Mouse (Mus musculus) gastrocnemius, adult 2 months (tissue): Measurements from ENCODE around the gene Gfpt1. TPM values are rescaled to one million over a fixed set of nuclear protein-coding genes. Genes with fewer than 3 reads are reported as not detected.

Experiments used
- DNase-seq: peaks from one replicate; pipeline ENCODE4 v3.0.0; 2022
- H3K27ac ChIP-seq: fragments of 200-600 bp; 2 replicates; pipeline ENCODE4 v1.8.1; 2022; ENCODE audit warnings: mild to moderate bottlenecking
- H3K4me3 ChIP-seq: fragments of 200-600 bp; 2 replicates; pipeline ENCODE4 v1.8.1; 2022; ENCODE audit warnings: mild to moderate bottlenecking, moderate library complexity
- CTCF ChIP-seq: fragments of 200-600 bp; IDR thresholded peaks from 2 replicates; pipeline ENCODE4 v1.8.1; 2022; ENCODE audit warnings: antibody characterized with exemption, mild to moderate bottlenecking, moderate library complexity
- intact Hi-C: fragments of 180-260 bp; cut with DNase I; formaldehyde crosslinking; loops from one replicate; pipeline ENCODE4 v1.15.1; 2025
- total RNA-seq, 2 experiments: library from RNA; stranded (reverse); gene quantifications; 2 replicates each; pipeline ENCODE4 v1.2.3; 2021

The Gfpt1 gene
- total RNA-seq, 2 experiments from 2014 or later: 31.0 to 35.8 TPM

- no peak for TF ChIP-seq CTCF
- intact Hi-C loops: no loop called here
Observed at GRCm38 (mm10) chr6:87051886-87052425, 9.3 kb downstream of the Gfpt1 start.

GRCm38 (mm10) chr6:87054193-87054592, 11.5 kb downstream of the Gfpt1 start:
- intact Hi-C loops: no loop called here
- TF ChIP-seq CTCF: no peak
- H3K4me3 ChIP-seq: no peak overlapping the region
- DNase-seq: no peak
- no peak overlapping the region for H3K27ac ChIP-seq

More at GRCm38 (mm10) chr6:87051886-87052425, 9.3 kb downstream of the Gfpt1 start:
- DNase-seq: no peak
- H3K4me3 ChIP-seq: no peak overlapping the region
- H3K27ac ChIP-seq: no peak overlapping the region

- intact Hi-C loops: no loop called here
- Histone ChIP-seq H3K4me3 (no peak overlapping the region), H3K27ac (no peak overlapping the region)
- no peak for DNase-seq
- TF ChIP-seq CTCF: peak; percentile 32; the same call in 1 of the 2 replicates
Observed at GRCm38 (mm10) chr6:87059754-87060153, 17.1 kb downstream of the Gfpt1 start.

- intact Hi-C loops: no loop called here
- TF ChIP-seq CTCF: no peak
- no peak for DNase-seq
- H3K27ac ChIP-seq: no peak overlapping the region
- no peak overlapping the region for H3K4me3 ChIP-seq
Observed at GRCm38 (mm10) chr6:87063586-87063985, 20.9 kb downstream of the Gfpt1 start.

GRCm38 (mm10) chr6:87068209-87068608, 25.6 kb downstream of the Gfpt1 start:
- H3K4me3 ChIP-seq: no peak overlapping the region
- DNase-seq: no peak
- intact Hi-C loops: no loop called here
- no peak for TF ChIP-seq CTCF
- H3K27ac ChIP-seq: no peak overlapping the region

- no peak for DNase-seq
- H3K27ac ChIP-seq: peak overlapping the region; percentile 28; the same call in 1 of the 2 replicates
- intact Hi-C loops: no loop called here
- no peak for TF ChIP-seq CTCF
- H3K4me3 ChIP-seq: no peak overlapping the region
Observed at GRCm38 (mm10) chr6:87069195-87069900, 26.7 kb downstream of the Gfpt1 start.

GRCm38 (mm10) chr6:87070641-87071040, 28.0 kb downstream of the Gfpt1 start:
- peak overlapping the region; percentile 6; the same call in 1 of the 2 replicates for H3K27ac ChIP-seq
- intact Hi-C loops: no loop called here
- no peak for TF ChIP-seq CTCF
- no peak for DNase-seq
- no peak overlapping the region for H3K4me3 ChIP-seq

- DNase-seq: no peak
- intact Hi-C loops: no loop called here
- H3K4me3 ChIP-seq: no peak overlapping the region
- no peak for TF ChIP-seq CTCF
- H3K27ac ChIP-seq: no peak overlapping the region
Observed at GRCm38 (mm10) chr6:87072759-87073158, 30.1 kb downstream of the Gfpt1 start.

GRCm38 (mm10) chr6:87075092-87075685, 32.5 kb downstream of the Gfpt1 start:
- TF ChIP-seq CTCF: no peak
- no peak overlapping the region for H3K27ac ChIP-seq
- DNase-seq: no peak
- no peak overlapping the region for H3K4me3 ChIP-seq
- intact Hi-C loops: no loop called here

GRCm38 (mm10) chr6:87079457-87079856, 36.8 kb downstream of the Gfpt1 start:
- no peak overlapping the region for H3K4me3 ChIP-seq
- no peak for DNase-seq
- no peak for TF ChIP-seq CTCF
- intact Hi-C loops: no loop called here
- H3K27ac ChIP-seq: no peak overlapping the region

- Histone ChIP-seq H3K4me3 (no peak overlapping the region), H3K27ac (no peak overlapping the region)
- no peak for DNase-seq
- no peak for TF ChIP-seq CTCF
- intact Hi-C loops: no loop called here
Observed at GRCm38 (mm10) chr6:87085026-87085425, 42.4 kb downstream of the Gfpt1 start.

GRCm38 (mm10) chr6:87088356-87088755, 45.7 kb downstream of the Gfpt1 start:
- no peak for TF ChIP-seq CTCF
- intact Hi-C loops: no loop called here
- peak; percentile 73 for DNase-seq
- Histone ChIP-seq H3K27ac (peak overlapping the region; percentile 72), H3K4me3 (no peak overlapping the region)

GRCm38 (mm10) chr6:87090877-87091276, 48.2 kb downstream of the Gfpt1 start:
- DNase-seq: no peak
- intact Hi-C loops: no loop called here
- TF ChIP-seq CTCF: no peak
- Histone ChIP-seq H3K27ac (no peak overlapping the region), H3K4me3 (no peak overlapping the region)
